Mouse (Mus musculus) brain, embryonic 14.5 days (tissue): ENCODE data around the gene Gpr152. TPM values are rescaled to one million over a fixed set of nuclear protein-coding genes. Genes with fewer than 3 reads are reported as not detected.
A peak's percentile ranks its signal among the peaks of the same experiment; 100 is the strongest.
"Not testable (repeated sequence)": the region's sequence is repeated elsewhere in the genome, so short reads cannot be mapped to it uniquely, and the experiment has no call there.

Experiments used
- DNase-seq: peaks from one replicate; pipeline ENCODE4 v3.0.0-alpha.2; 2011; ENCODE audit warnings: low read depth
- CTCF ChIP-seq: fragments of 200-500 bp; IDR thresholded peaks from 2 replicates; pipeline ENCODE4 v1.5.1; 2012; ENCODE audit warnings: inconsistent platforms, mild to moderate bottlenecking, moderate library complexity, borderline replicate concordance; ENCODE audit not compliant: insufficient read depth, insufficient read length; ENCODE audit errors: extremely low read depth
- POLR2A ChIP-seq: fragments of 200-500 bp; IDR thresholded peaks from 2 replicates; pipeline ENCODE4 v1.6.1; 2012; ENCODE audit warnings: mild to moderate bottlenecking, inconsistent platforms, borderline replicate concordance; ENCODE audit not compliant: poor library complexity, insufficient read depth, insufficient read length, severe bottlenecking; ENCODE audit errors: extremely low read depth
- polyA plus RNA-seq: library from polyadenylated mRNA; depleted of rRNA; stranded (reverse); fragments of >200 nt; gene quantifications from 2 replicates; pipeline ENCODE4 v1.2.3, GENCODE M21; 2012

Gene Gpr152
- polyA plus RNA-seq, 1 experiment = 0.08 TPM

GRCm38 (mm10) chr19:4124432-4124831 is 15.2 kb upstream of the Gpr152 start:
- TF ChIP-seq POLR2A (no peak), CTCF (no peak)

GRCm38 (mm10) chr19:4125268-4125667 is 14.3 kb upstream of the Gpr152 start:
- peak; percentile 49 for DNase-seq

More at GRCm38 (mm10) chr19:4124432-4124831, 15.2 kb upstream of the Gpr152 start:
- DNase-seq = no peak

- TF ChIP-seq POLR2A (peak; percentile 91), CTCF (peak; percentile 71)
- DNase-seq = peak; percentile 99
Observed at GRCm38 (mm10) chr19:4125741-4126696, 13.6 kb upstream of the Gpr152 start, which contains the start of gene Aip. Gene Aip (minus strand): TSS chr19:4125858.

GRCm38 (mm10) chr19:4126759-4127495 is 12.7 kb upstream of the Gpr152 start:
- TF ChIP-seq CTCF (no peak), POLR2A (no peak)
- DNase-seq = no peak

GRCm38 (mm10) chr19:4129462-4129861 is 10.1 kb upstream of the Gpr152 start:
- DNase-seq = no peak
- TF ChIP-seq CTCF (no peak), POLR2A (no peak)

GRCm38 (mm10) chr19:4130106-4130505 is 9.5 kb upstream of the Gpr152 start:
- DNase-seq = no peak
- TF ChIP-seq CTCF (no peak), POLR2A (no peak)

GRCm38 (mm10) chr19:4131075-4131474 is 8.5 kb upstream of the Gpr152 start:
- DNase-seq = no peak
- TF ChIP-seq POLR2A (no peak), CTCF (no peak)

GRCm38 (mm10) chr19:4131768-4132167 is 7.8 kb upstream of the Gpr152 start:
- DNase-seq = no peak
- TF ChIP-seq POLR2A (no peak), CTCF (no peak)

GRCm38 (mm10) chr19:4134354-4134753 is 5.2 kb upstream of the Gpr152 start:
- no peak for TF ChIP-seq CTCF
- no peak for TF ChIP-seq POLR2A
- no peak for DNase-seq

GRCm38 (mm10) chr19:4135229-4135962 is 4.2 kb upstream of the Gpr152 start:
- not testable (repeated sequence) for DNase-seq

- DNase-seq = not testable (repeated sequence)
- TF ChIP-seq CTCF = peak; percentile 16; the same call in 1 of the 2 replicates
Observed at GRCm38 (mm10) chr19:4135963-4136345, 3.6 kb upstream of the Gpr152 start.
